Mouse (Mus musculus): ENCODE measurements around the gene Ppp2r5b. TPM values are rescaled to one million over a fixed set of nuclear protein-coding genes. Genes with fewer than 3 reads are reported as not detected.

Ppp2r5b gene
- polyA plus RNA-seq, 1 experiment from 2014 or later: 161 TPM

DNA sequence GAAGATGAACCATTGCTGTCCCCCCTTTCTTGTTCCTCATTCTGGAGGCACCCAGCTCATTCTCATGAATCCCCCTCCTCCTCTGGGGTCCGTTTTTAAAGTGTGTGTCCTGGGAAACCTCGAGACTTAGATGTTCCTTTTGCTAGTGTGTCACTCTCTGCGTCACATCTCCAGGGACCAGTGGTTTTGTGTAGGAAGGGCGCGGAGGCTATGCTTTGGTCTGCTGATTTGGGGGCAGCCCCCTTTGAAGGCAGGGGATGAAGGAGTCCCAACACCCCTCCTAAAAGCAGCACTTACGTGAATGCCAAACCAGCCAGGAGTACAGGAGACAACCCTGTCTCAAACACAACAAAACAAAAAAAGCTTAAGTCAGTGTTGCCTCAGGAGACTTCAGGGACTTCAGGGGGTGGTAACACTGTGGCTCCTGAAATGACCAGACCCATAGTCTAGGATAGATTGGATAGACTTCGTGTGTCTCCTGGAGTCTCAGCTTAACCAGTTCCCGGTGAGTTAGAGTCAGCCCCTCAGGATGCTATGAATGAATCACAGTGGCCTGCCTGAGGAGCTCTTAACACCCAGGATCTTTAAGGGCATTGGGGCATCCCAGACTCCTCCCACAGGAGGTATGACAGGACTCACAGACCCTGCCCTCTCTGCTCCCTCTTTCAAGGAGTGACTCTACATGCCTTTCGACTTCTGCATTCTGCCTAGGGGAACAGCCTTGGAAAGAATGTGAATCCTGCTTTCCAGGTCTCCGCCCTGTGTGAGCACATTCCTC lies 42.2 kb upstream of the Ppp2r5b start:
- WGBS: 7% methylated on average over 10 of the region's 10 CpGs

GRCm38 (mm10) chr19:6276426-6277421 lies 41.1 kb upstream of the Ppp2r5b start, which contains the start of gene Ehd1:
Gene Ehd1 (plus strand): TSS chr19:6276725.
- peak within 1 kb of the TSS; percentile 80 for H3K27ac ChIP-seq (ENCODE audit: low read depth, low read length)
- peak within 1 kb of the TSS; percentile 99 for H3K4me2 ChIP-seq (ENCODE audit: low read length)
- WGBS: under 1% methylated on average over 99 of the region's 106 CpGs
- peaks cover 31% of the 10 kb centered on the region for H3K4me1 ChIP-seq (ENCODE audit: control insufficient read depth, insufficient read depth, low read depth, low read length)
- H3K36me3 ChIP-seq (ENCODE audit: control insufficient read depth, insufficient read depth, low read length): peaks cover 9% of the 10 kb centered on the region
- peak within 1 kb of the TSS; percentile 85 for H3K4me3 ChIP-seq (ENCODE audit: low read length)
- ATAC-seq: peak; percentile 98
- H3K27me3 ChIP-seq (replicated peaks; ENCODE audit: control insufficient read depth, insufficient read depth, low read length): no peaks in the 10 kb centered on the region
- H3K9me3 ChIP-seq (ENCODE audit: control insufficient read depth, low read length): no peaks in the 10 kb centered on the region
- peak within 1 kb of the TSS; percentile 77 for H3K9ac ChIP-seq (ENCODE audit: low read depth, low read length)

More for the DNA sequence above, 42.2 kb upstream of the Ppp2r5b start:
- Histone ChIP-seq H3K4me2 (ENCODE audit: low read length) (peak overlapping the region; percentile 99), H3K36me3 (ENCODE audit: control insufficient read depth, insufficient read depth, low read length) (peaks cover 12% of the 10 kb centered on the region), H3K4me1 (ENCODE audit: control insufficient read depth, insufficient read depth, low read depth, low read length) (peaks cover 31% of the 10 kb centered on the region), H3K4me3 (ENCODE audit: low read length) (peak overlapping the region; percentile 85), H3K9ac (ENCODE audit: low read depth, low read length) (peak overlapping the region; percentile 77), H3K9me3 (ENCODE audit: control insufficient read depth, low read length) (no peaks in the 10 kb centered on the region), H3K27me3 (replicated peaks; ENCODE audit: control insufficient read depth, insufficient read depth, low read length) (no peaks in the 10 kb centered on the region), H3K27ac (ENCODE audit: low read depth, low read length) (no peak overlapping the region)
- ATAC-seq: no peak

DNA sequence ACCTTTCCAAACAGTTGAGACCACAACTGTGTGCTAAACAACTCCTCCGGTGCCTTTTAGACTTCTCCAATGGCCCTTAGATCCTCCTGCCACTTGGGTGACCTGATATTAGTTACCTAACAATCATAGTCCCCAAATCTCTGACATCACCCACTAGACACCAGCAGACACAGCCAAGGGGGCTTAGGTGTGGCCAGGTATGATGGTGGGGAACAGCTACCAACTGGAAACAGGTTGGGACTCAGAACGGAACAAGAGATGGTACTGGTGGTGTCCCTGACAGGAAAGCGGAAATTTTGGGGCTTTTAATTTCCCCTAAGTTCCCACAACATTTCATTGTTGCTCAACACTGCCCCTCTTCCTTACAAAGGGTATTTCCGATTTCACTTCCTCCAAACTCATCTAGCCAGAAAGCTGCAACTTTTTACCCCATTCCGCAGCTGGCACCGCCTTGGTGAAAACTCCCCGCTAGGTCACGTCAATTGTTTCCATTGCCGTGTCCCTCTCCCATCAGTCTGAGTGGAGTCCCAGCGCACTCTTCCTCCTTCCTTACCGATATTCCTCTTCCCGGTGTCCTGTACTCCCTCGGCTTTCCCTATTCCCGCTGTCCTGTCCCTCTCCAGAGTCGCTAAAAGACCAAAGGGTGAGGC lies 40.2 kb upstream of the Ppp2r5b start:
- Histone ChIP-seq H3K4me2 (ENCODE audit: low read length) (peak overlapping the region; percentile 99), H3K9me3 (ENCODE audit: control insufficient read depth, low read length) (no peaks in the 10 kb centered on the region), H3K4me3 (ENCODE audit: low read length) (peak overlapping the region; percentile 85), H3K9ac (ENCODE audit: low read depth, low read length) (peak overlapping the region; percentile 68), H3K36me3 (ENCODE audit: control insufficient read depth, insufficient read depth, low read length) (peaks cover under 1% of the 10 kb centered on the region; the same call in 1 of the 2 replicates), H3K27ac (ENCODE audit: low read depth, low read length) (peak overlapping the region; percentile 75), H3K4me1 (ENCODE audit: control insufficient read depth, insufficient read depth, low read depth, low read length) (peaks cover 31% of the 10 kb centered on the region), H3K27me3 (replicated peaks; ENCODE audit: control insufficient read depth, insufficient read depth, low read length) (no peaks in the 10 kb centered on the region)
- WGBS: 9% methylated on average over 15 of the region's 15 CpGs
- no peak; the same call in 1 of the 2 replicates for ATAC-seq

- Histone ChIP-seq H3K9me3 (ENCODE audit: control insufficient read depth, low read length) (no peaks in the 10 kb centered on the region), H3K9ac (ENCODE audit: low read depth, low read length) (no peak overlapping the region), H3K36me3 (ENCODE audit: control insufficient read depth, insufficient read depth, low read length) (no peaks in the 10 kb centered on the region), H3K27ac (ENCODE audit: low read depth, low read length) (no peak overlapping the region), H3K27me3 (replicated peaks; ENCODE audit: control insufficient read depth, insufficient read depth, low read length) (no peaks in the 10 kb centered on the region), H3K4me2 (ENCODE audit: low read length) (no peak overlapping the region), H3K4me1 (ENCODE audit: control insufficient read depth, insufficient read depth, low read depth, low read length) (peaks cover 21% of the 10 kb centered on the region), H3K4me3 (ENCODE audit: low read length) (no peak overlapping the region)
- 90% methylated on average over 13 of the region's 13 CpGs for WGBS
- no peak for ATAC-seq
These were observed 38.4 kb upstream of the Ppp2r5b start for GRCm38 (mm10) chr19:6273998-6274608.

GRCm38 (mm10) chr19:6273592-6273991 lies 37.9 kb upstream of the Ppp2r5b start:
- H3K4me1 ChIP-seq (ENCODE audit: control insufficient read depth, insufficient read depth, low read depth, low read length): peaks cover 16% of the 10 kb centered on the region
- no peaks in the 10 kb centered on the region for H3K36me3 ChIP-seq (ENCODE audit: control insufficient read depth, insufficient read depth, low read length)
- no peaks in the 10 kb centered on the region for H3K9me3 ChIP-seq (ENCODE audit: control insufficient read depth, low read length)
- no peaks in the 10 kb centered on the region for H3K27me3 ChIP-seq (replicated peaks; ENCODE audit: control insufficient read depth, insufficient read depth, low read length)
- H3K9ac ChIP-seq (ENCODE audit: low read depth, low read length): no peak overlapping the region
- no peak for ATAC-seq
- H3K27ac ChIP-seq (ENCODE audit: low read depth, low read length): no peak overlapping the region
- WGBS: 90% methylated on average over 4 of the region's 4 CpGs
- H3K4me3 ChIP-seq (ENCODE audit: low read length): no peak overlapping the region
- H3K4me2 ChIP-seq (ENCODE audit: low read length): no peak overlapping the region

- Histone ChIP-seq H3K9ac (ENCODE audit: low read depth, low read length) (no peak overlapping the region), H3K4me3 (ENCODE audit: low read length) (no peak overlapping the region), H3K9me3 (ENCODE audit: control insufficient read depth, low read length) (no peaks in the 10 kb centered on the region), H3K27me3 (replicated peaks; ENCODE audit: control insufficient read depth, insufficient read depth, low read length) (no peaks in the 10 kb centered on the region), H3K4me1 (ENCODE audit: control insufficient read depth, insufficient read depth, low read depth, low read length) (peaks cover 8% of the 10 kb centered on the region), H3K27ac (ENCODE audit: low read depth, low read length) (no peak overlapping the region), H3K4me2 (ENCODE audit: low read length) (no peak overlapping the region), H3K36me3 (ENCODE audit: control insufficient read depth, insufficient read depth, low read length) (no peaks in the 10 kb centered on the region)
- WGBS: 84% methylated on average over 4 of the region's 4 CpGs
- no peak for ATAC-seq
These were observed 37.1 kb upstream of the Ppp2r5b start for GRCm38 (mm10) chr19:6272738-6273137.

- no peak overlapping the region for H3K27ac ChIP-seq (ENCODE audit: low read depth, low read length)
- no peaks in the 10 kb centered on the region for H3K9me3 ChIP-seq (ENCODE audit: control insufficient read depth, low read length)
- no peak overlapping the region for H3K4me3 ChIP-seq (ENCODE audit: low read length)
- H3K4me1 ChIP-seq (ENCODE audit: control insufficient read depth, insufficient read depth, low read depth, low read length): peaks cover 7% of the 10 kb centered on the region
- no peak overlapping the region for H3K9ac ChIP-seq (ENCODE audit: low read depth, low read length)
- 77% methylated on average over 7 of the region's 7 CpGs for WGBS
- no peak for ATAC-seq
- no peak overlapping the region for H3K4me2 ChIP-seq (ENCODE audit: low read length)
- no peaks in the 10 kb centered on the region for H3K36me3 ChIP-seq (ENCODE audit: control insufficient read depth, insufficient read depth, low read length)
- H3K27me3 ChIP-seq (replicated peaks; ENCODE audit: control insufficient read depth, insufficient read depth, low read length): no peaks in the 10 kb centered on the region
These were observed 36.4 kb upstream of the Ppp2r5b start for GRCm38 (mm10) chr19:6272053-6272452.

- Histone ChIP-seq H3K4me2 (ENCODE audit: low read length) (no peak overlapping the region), H3K27ac (ENCODE audit: low read depth, low read length) (no peak overlapping the region), H3K9me3 (ENCODE audit: control insufficient read depth, low read length) (no peaks in the 10 kb centered on the region), H3K27me3 (replicated peaks; ENCODE audit: control insufficient read depth, insufficient read depth, low read length) (no peaks in the 10 kb centered on the region), H3K4me3 (ENCODE audit: low read length) (no peak overlapping the region), H3K36me3 (ENCODE audit: control insufficient read depth, insufficient read depth, low read length) (no peaks in the 10 kb centered on the region), H3K4me1 (ENCODE audit: control insufficient read depth, insufficient read depth, low read depth, low read length) (peaks cover 7% of the 10 kb centered on the region), H3K9ac (ENCODE audit: low read depth, low read length) (no peak overlapping the region)
- no peak for ATAC-seq
- 36% methylated on average over 8 of the region's 8 CpGs for WGBS
These were observed 35.5 kb upstream of the Ppp2r5b start for GRCm38 (mm10) chr19:6271206-6271605.

All from hindbrain, embryonic 16.5 days (tissue).